Mouse (Mus musculus) midbrain, embryonic 14.5 days (tissue): ENCODE results near the gene Socs4. TPM values are rescaled to one million over a fixed set of nuclear protein-coding genes. Genes with fewer than 3 reads are reported as not detected.

Experiments
- ATAC-seq: fragments of 200-750 bp; cut with Nextera tagmentation; 2 replicates; pipeline ENCODE4 v1.8.0; 2017; ENCODE audit warnings: moderate number of reproducible peaks, moderate library complexity; ENCODE audit not compliant: low FRiP score, low TSS enrichment
- DNase-seq: peaks from one replicate; pipeline ENCODE4 v3.0.0-alpha.2; 2015
- H3K27ac ChIP-seq: fragments of 300-500 bp; sonication (generic); replicated peaks from 2 replicates; pipeline ENCODE4 v1.5.1; 2014; ENCODE audit warnings: mild to moderate bottlenecking, low read depth, low read length, moderate library complexity
- H3K27me3 ChIP-seq: fragments of 300-500 bp; sonication (generic); 2 replicates; pipeline ENCODE4 v1.6.1; 2014; ENCODE audit warnings: low read length, control low read depth, mixed read lengths; ENCODE audit not compliant: control insufficient read depth, insufficient read depth
- H3K36me3 ChIP-seq: fragments of 300-500 bp; sonication (generic); 2 replicates; pipeline ENCODE4 v1.6.1; 2014; ENCODE audit warnings: low read length, control low read depth; ENCODE audit not compliant: control insufficient read depth, insufficient read depth
- H3K4me1 ChIP-seq: fragments of 300-500 bp; sonication (generic); 2 replicates; pipeline ENCODE4 v1.6.1; 2014; ENCODE audit warnings: mild to moderate bottlenecking, antibody characterized with exemption, low read length, control low read depth; ENCODE audit not compliant: control insufficient read depth, insufficient read depth
- H3K4me2 ChIP-seq: fragments of 300-500 bp; sonication (generic); 2 replicates; pipeline ENCODE4 v1.6.1; 2014; ENCODE audit warnings: mild to moderate bottlenecking, low read length, moderate library complexity
- H3K4me3 ChIP-seq: fragments of 300-500 bp; sonication (generic); replicated peaks from 2 replicates; pipeline ENCODE4 v1.5.1; 2014; ENCODE audit warnings: low read depth, low read length
- H3K9ac ChIP-seq: fragments of 300-500 bp; sonication (generic); replicated peaks from 2 replicates; pipeline ENCODE4 v1.6.1; 2014; ENCODE audit warnings: mild to moderate bottlenecking, low read length, moderate library complexity
- H3K9me3 ChIP-seq: fragments of 300-500 bp; sonication (generic); 2 replicates; pipeline ENCODE4 v1.6.1; 2016; ENCODE audit warnings: low read length, control low read depth, mixed read lengths; ENCODE audit not compliant: control insufficient read depth
- WGBS: fragments of 180-500 bp; shearing (Covaris S2); extraction: QIAGEN DNeasy Blood & Tissue Kit; methylation state at CpG from one replicate; pipeline ENCODE4 v1.1.7; 2014; 5-methylcytosine and 5-hydroxymethylcytosine counted together
- polyA plus RNA-seq: library from polyadenylated mRNA; unstranded; fragments of >200 nt; fragmentation: Nextera tagmentation; extraction: Ambion mirVana; gene quantifications from 2 replicates; pipeline ENCODE4 v1.2.1, GENCODE M21; 2014

The Socs4 gene
- polyA plus RNA-seq, 1 experiment from 2014 or later, result 4.8 TPM

- DNase-seq (peak; percentile 56), ATAC-seq (peak; percentile 21)
- WGBS, result 2% methylated on average over 22 of the region's 22 CpGs
- peak overlapping the region; percentile 95 for H3K27ac ChIP-seq
- peak overlapping the region; percentile 75 for H3K9ac ChIP-seq
- no peaks in the 10 kb centered on the region for H3K27me3 ChIP-seq
- peak overlapping the region; percentile 73 for H3K4me2 ChIP-seq
- peaks cover 14% of the 10 kb centered on the region for H3K4me1 ChIP-seq
- peak overlapping the region; percentile 82 for H3K4me3 ChIP-seq
- peaks cover 17% of the 10 kb centered on the region for H3K36me3 ChIP-seq
- H3K9me3 ChIP-seq, result no peaks in the 10 kb centered on the region
Observed at GRCm38 (mm10) chr14:47276036-47276603, 611 bp upstream of the Socs4 start.

GRCm38 (mm10) chr14:47279058-47279457, 2.3 kb downstream of the Socs4 start:
- Histone ChIP-seq H3K4me1 (peaks cover 14% of the 10 kb centered on the region), H3K9me3 (no peaks in the 10 kb centered on the region), H3K9ac (no peak overlapping the region), H3K4me2 (no peak overlapping the region), H3K4me3 (no peak overlapping the region), H3K27ac (no peak overlapping the region), H3K36me3 (0 out of 2 replicates have a peak, but pooled peaks cover 3% of the 10 kb centered on the region), H3K27me3 (no peaks in the 10 kb centered on the region)
- 83% methylated on average over 2 of the region's 2 CpGs for WGBS
- no peak for DNase-seq
- no peak for ATAC-seq

GRCm38 (mm10) chr14:47281535-47281934, 4.8 kb downstream of the Socs4 start:
- Histone ChIP-seq H3K4me1 (peaks cover 8% of the 10 kb centered on the region), H3K4me3 (no peak overlapping the region), H3K4me2 (no peak overlapping the region), H3K9me3 (no peaks in the 10 kb centered on the region), H3K36me3 (no peaks in the 10 kb centered on the region), H3K27ac (no peak overlapping the region), H3K9ac (no peak overlapping the region), H3K27me3 (no peaks in the 10 kb centered on the region)
- WGBS, result 94% methylated on average over 4 of the region's 4 CpGs
- no peak for ATAC-seq
- no peak for DNase-seq

- no peak for ATAC-seq
- H3K27me3 ChIP-seq, result no peaks in the 10 kb centered on the region
- WGBS, result 96% methylated on average over 7 of the region's 7 CpGs
Observed at GRCm38 (mm10) chr14:47283568-47283967, 6.8 kb downstream of the Socs4 start.

GRCm38 (mm10) chr14:47285271-47285670, 8.5 kb downstream of the Socs4 start:
- Histone ChIP-seq H3K27ac (no peak overlapping the region), H3K4me1 (no peaks in the 10 kb centered on the region), H3K9ac (no peak overlapping the region), H3K4me2 (no peak overlapping the region), H3K27me3 (no peaks in the 10 kb centered on the region), H3K36me3 (peaks cover 7% of the 10 kb centered on the region), H3K9me3 (no peaks in the 10 kb centered on the region), H3K4me3 (no peak overlapping the region)
- WGBS, result 96% methylated on average over 2 of the region's 2 CpGs
- DNase-seq, result no peak
- ATAC-seq, result no peak

More at GRCm38 (mm10) chr14:47283568-47283967, 6.8 kb downstream of the Socs4 start:
- H3K27ac ChIP-seq, result no peak overlapping the region
- H3K9ac ChIP-seq, result no peak overlapping the region
- H3K4me3 ChIP-seq, result no peak overlapping the region
- H3K4me2 ChIP-seq, result no peak overlapping the region
- no peaks in the 10 kb centered on the region for H3K9me3 ChIP-seq
- no peaks in the 10 kb centered on the region for H3K4me1 ChIP-seq
- DNase-seq, result no peak
- H3K36me3 ChIP-seq, result no peaks in the 10 kb centered on the region

- 86% methylated on average over 1 of the region's 1 CpGs for WGBS
- no peaks in the 10 kb centered on the region for H3K9me3 ChIP-seq
- no peak overlapping the region for H3K27ac ChIP-seq
- DNase-seq (no peak), ATAC-seq (no peak)
- H3K4me2 ChIP-seq, result no peak overlapping the region
- H3K4me3 ChIP-seq, result no peak overlapping the region
- H3K36me3 ChIP-seq, result peaks cover 12% of the 10 kb centered on the region
- H3K4me1 ChIP-seq, result no peaks in the 10 kb centered on the region
- H3K27me3 ChIP-seq, result no peaks in the 10 kb centered on the region
- no peak overlapping the region for H3K9ac ChIP-seq
Observed at GRCm38 (mm10) chr14:47286215-47286614, 9.5 kb downstream of the Socs4 start.

GRCm38 (mm10) chr14:47287021-47287420, 10.3 kb downstream of the Socs4 start:
- Histone ChIP-seq H3K4me1 (no peaks in the 10 kb centered on the region), H3K36me3 (peaks cover 12% of the 10 kb centered on the region), H3K27me3 (no peaks in the 10 kb centered on the region), H3K4me3 (no peak overlapping the region), H3K27ac (no peak overlapping the region), H3K9me3 (no peaks in the 10 kb centered on the region), H3K4me2 (no peak overlapping the region), H3K9ac (no peak overlapping the region)
- WGBS, result 81% methylated on average over 5 of the region's 5 CpGs
- ATAC-seq (no peak), DNase-seq (no peak)

GRCm38 (mm10) chr14:47291772-47292171, 15.0 kb downstream of the Socs4 start:
- Histone ChIP-seq H3K9me3 (no peaks in the 10 kb centered on the region), H3K4me2 (no peak overlapping the region), H3K4me1 (0 out of 2 replicates have a peak, but pooled peaks cover 4% of the 10 kb centered on the region), H3K27me3 (no peaks in the 10 kb centered on the region), H3K4me3 (no peak overlapping the region), H3K36me3 (peaks cover 12% of the 10 kb centered on the region), H3K9ac (no peak overlapping the region), H3K27ac (no peak overlapping the region)
- no peak for DNase-seq
- ATAC-seq, result no peak
- 80% methylated on average over 1 of the region's 1 CpGs for WGBS

- no peaks in the 10 kb centered on the region for H3K27me3 ChIP-seq
- no peaks in the 10 kb centered on the region for H3K9me3 ChIP-seq
- H3K9ac ChIP-seq, result no peak overlapping the region
- no peak overlapping the region for H3K4me3 ChIP-seq
- peaks cover 4% of the 10 kb centered on the region; the same call in 1 of the 2 replicates for H3K4me1 ChIP-seq
- peaks cover 12% of the 10 kb centered on the region for H3K36me3 ChIP-seq
- no peak overlapping the region for H3K27ac ChIP-seq
- DNase-seq (peak; percentile 25), ATAC-seq (no peak)
- no peak overlapping the region for H3K4me2 ChIP-seq
- WGBS, result 42% methylated on average over 4 of the region's 4 CpGs
Observed at GRCm38 (mm10) chr14:47294136-47294535, 17.4 kb downstream of the Socs4 start.
